In genomic region chr17:25951225-25951802, GRCm38 (mm10) we compare ENCODE assay signal across 9 mouse cellular contexts. TPM values are rescaled to one million over a fixed set of nuclear protein-coding genes. Genes with fewer than 3 reads are reported as not detected.
DNase-seq lines count a peak whose midpoint lies in the region; ATAC-seq and TF ChIP-seq lines count a peak whose summit lies in the region.
"Had no signal": no experiment of that assay in that cellular context is flagged by ENCODE, and none has a peak within 500 bp of the region (broad histone marks: within the 10 kb centered on the region; RNA-seq: fewer than 3 reads in every experiment).

No protein-coding gene starts in this region.

- no peaks in the 10 kb centered on the region for H3K36me3 ChIP-seq in E14TG2a.4 (ENCODE audit: insufficient read depth, low read length)
- H3K36me3 ChIP-seq in embryonic facial prominence, embryonic 15.5 days, result no peaks in the 10 kb centered on the region
- H3K36me3 ChIP-seq in limb, embryonic 10.5 days, result no peaks in the 10 kb centered on the region
- no peaks in the 10 kb centered on the region for H3K36me3 ChIP-seq in stomach, embryonic 14.5 days (ENCODE audit: control insufficient read depth, insufficient read depth, low read length)

- H3K9ac ChIP-seq in embryonic facial prominence, embryonic 15.5 days, result peak overlapping the region; percentile 10; the same call in 1 of the 2 replicates
- peak overlapping the region; percentile 14; the same call in 1 of the 2 replicates for H3K9ac ChIP-seq in stomach, embryonic 14.5 days (replicated peaks; ENCODE audit: low read depth, low read length)

- H3K4me3 ChIP-seq in gastrocnemius, adult 2 months, result peak overlapping the region; percentile 65
- peak overlapping the region; percentile 84 for H3K4me3 ChIP-seq in E14TG2a.4 (replicated peaks; ENCODE audit: low read length)
- H3K4me3 ChIP-seq in embryonic facial prominence, embryonic 15.5 days (replicated peaks), result peak overlapping the region; percentile 42
- peak overlapping the region; percentile 53 for H3K4me3 ChIP-seq in limb, embryonic 10.5 days
- peak overlapping the region; percentile 36 for H3K4me3 ChIP-seq in stomach, embryonic 14.5 days (ENCODE audit: low read depth, low read length)

- DNase-seq in gastrocnemius, adult 2 months, result peak; percentile 34
- no peak for DNase-seq in gastrocnemius, postnatal 4 days (ENCODE audit: low spot score in 2 of 2)
- no peak for DNase-seq in limb, embryonic 10.5 days (ENCODE audit: low spot score)
- no peak for DNase-seq in spleen, adult 12 weeks (ENCODE audit: low spot score)
- DNase-seq in layer of hippocampus, adult 18-20 months (ENCODE audit: low spot score in 2 of 2), result no peak

- H3K4me2 ChIP-seq in embryonic facial prominence, embryonic 15.5 days (replicated peaks), result peak overlapping the region; percentile 80
- H3K4me2 ChIP-seq in stomach, embryonic 14.5 days (replicated peaks; ENCODE audit: low read depth, low read length), result peak overlapping the region; percentile 71

- intact Hi-C loops in gastrocnemius, adult 2 months (cut with DNase I), result no loop called here

- H3K9me3 ChIP-seq in E14TG2a.4 (ENCODE audit: low read length), result no peaks in the 10 kb centered on the region
- H3K9me3 ChIP-seq in embryonic facial prominence, embryonic 15.5 days (replicated peaks), result no peaks in the 10 kb centered on the region
- no peaks in the 10 kb centered on the region for H3K9me3 ChIP-seq in limb, embryonic 10.5 days (replicated peaks)
- no peaks in the 10 kb centered on the region for H3K9me3 ChIP-seq in stomach, embryonic 14.5 days (ENCODE audit: control insufficient read depth, low read depth, low read length)

- no peak overlapping the region for H3K27ac ChIP-seq in gastrocnemius, adult 2 months
- no peak overlapping the region for H3K27ac ChIP-seq in embryonic facial prominence, embryonic 15.5 days (replicated peaks)
- peak overlapping the region; percentile 39 for H3K27ac ChIP-seq in limb, embryonic 10.5 days
- no peak overlapping the region for H3K27ac ChIP-seq in stomach, embryonic 14.5 days (ENCODE audit: low read length)

- peaks cover 52% of the 10 kb centered on the region for H3K27me3 ChIP-seq in E14TG2a.4 (ENCODE audit: insufficient read depth, low read length)
- peaks cover 43% of the 10 kb centered on the region for H3K27me3 ChIP-seq in embryonic facial prominence, embryonic 15.5 days
- H3K27me3 ChIP-seq in limb, embryonic 10.5 days (ENCODE audit: low read depth, poor library complexity, severe bottlenecking), result peaks cover 57% of the 10 kb centered on the region
- H3K27me3 ChIP-seq in stomach, embryonic 14.5 days (ENCODE audit: control insufficient read depth, insufficient read depth, low read length), result peaks cover 28% of the 10 kb centered on the region

- TF ChIP-seq CTCF in gastrocnemius, adult 2 months (IDR thresholded peaks at IDR 0.05), result no peak
- no peak for TF ChIP-seq CTCF in E14TG2a.4 (conservative IDR thresholded peaks at IDR 0.05; ENCODE audit: low read length)

- ATAC-seq in embryonic facial prominence, embryonic 15.5 days (ENCODE audit: insufficient number of reproducible peaks, low FRiP score, low TSS enrichment, low read depth), result no peak
- ATAC-seq in stomach, embryonic 14.5 days (ENCODE audit: insufficient number of reproducible peaks, insufficient read depth, low FRiP score, low read depth), result no peak; the same call in 1 of the 2 replicates

- peaks cover 14% of the 10 kb centered on the region for H3K4me1 ChIP-seq in E14TG2a.4 (replicated peaks; ENCODE audit: low read depth, low read length)
- H3K4me1 ChIP-seq in embryonic facial prominence, embryonic 15.5 days, result peaks cover 15% of the 10 kb centered on the region
- peaks cover 21% of the 10 kb centered on the region for H3K4me1 ChIP-seq in limb, embryonic 10.5 days
- peaks cover 8% of the 10 kb centered on the region; the same call in 1 of the 2 replicates for H3K4me1 ChIP-seq in stomach, embryonic 14.5 days (ENCODE audit: control insufficient read depth, insufficient read depth, low read length)

- WGBS in embryonic facial prominence, embryonic 15.5 days, result under 1% methylated on average over 33 of the region's 33 CpGs
- under 1% methylated on average over 33 of the region's 33 CpGs for WGBS in limb, embryonic 10.5 days
- WGBS in stomach, embryonic 14.5 days, result 1% methylated on average over 33 of the region's 33 CpGs

RNA-seq across cellular contexts. Expression of gene A930017K11Rik, which starts 1.1 kb away (rescaled TPM):
- not detected for total RNA-seq in gastrocnemius, adult 2 months (2021)
- total RNA-seq in gastrocnemius, postnatal 4 days (2021), result not detected
- polyA plus RNA-seq in embryonic facial prominence, embryonic 15.5 days (2015; fragmentation: Nextera tagmentation; extraction: Ambion mirVana), result 0.24 and 0.28 TPM in 2 replicates
- 0.08 and 0.20 TPM in 2 replicates for polyA plus RNA-seq in limb, embryonic 10.5 days (2016; fragmentation: Nextera tagmentation; extraction: Ambion mirVana)
- polyA plus RNA-seq in stomach, embryonic 14.5 days (2014; fragmentation: Nextera tagmentation; extraction: Ambion mirVana), result 0.32 and 0.41 TPM in 2 replicates
- under 1 TPM; 0.99 TPM for total RNA-seq in layer of hippocampus, adult 18-20 months (2021)
- total RNA-seq: heart, postnatal 10 days had no signal

RNA-seq across cellular contexts. Expression of gene Nhlrc4, which starts 6.6 kb away (rescaled TPM):
- not detected for total RNA-seq in gastrocnemius, adult 2 months (2021)
- not detected for total RNA-seq in gastrocnemius, postnatal 4 days (2021)
- polyA plus RNA-seq in embryonic facial prominence, embryonic 15.5 days (2015; fragmentation: Nextera tagmentation; extraction: Ambion mirVana), result 2.7 and 5.8 TPM in 2 replicates
- 0.10 and 0.18 TPM in 2 replicates for polyA plus RNA-seq in limb, embryonic 10.5 days (2016; fragmentation: Nextera tagmentation; extraction: Ambion mirVana)
- 0.72 TPM in 1 of 2 replicates, not detected in the other for polyA plus RNA-seq in stomach, embryonic 14.5 days (2014; fragmentation: Nextera tagmentation; extraction: Ambion mirVana)
- total RNA-seq in layer of hippocampus, adult 18-20 months (2021), result under 1 TPM; 0.32 to 0.36 TPM
- total RNA-seq: heart, postnatal 10 days had no signal

RNA-seq across cellular contexts. Expression of gene Pigq, which starts 6.6 kb away (rescaled TPM):
- total RNA-seq in gastrocnemius, adult 2 months (2021), result 10 to 100 TPM; 21.0 to 28.6 TPM
- total RNA-seq in gastrocnemius, postnatal 4 days (2021), result 10 to 100 TPM; 46.7 to 50.8 TPM
- 51.1 and 58.4 TPM in 2 replicates for polyA plus RNA-seq in embryonic facial prominence, embryonic 15.5 days (2015; fragmentation: Nextera tagmentation; extraction: Ambion mirVana)
- 65.2 and 72.1 TPM in 2 replicates for polyA plus RNA-seq in limb, embryonic 10.5 days (2016; fragmentation: Nextera tagmentation; extraction: Ambion mirVana)
- 59.4 and 59.7 TPM in 2 replicates for polyA plus RNA-seq in stomach, embryonic 14.5 days (2014; fragmentation: Nextera tagmentation; extraction: Ambion mirVana)
- 100 to 1,000 TPM; 108 to 113 TPM for total RNA-seq in layer of hippocampus, adult 18-20 months (2021)

RNA-seq across cellular contexts. Expression of gene Rab40c, which starts 31.8 kb away (rescaled TPM):
- 1 to 10 TPM; 8.1 to 9.5 TPM for total RNA-seq in gastrocnemius, adult 2 months (2021)
- 10 to 100 TPM; 15.1 to 17.2 TPM for total RNA-seq in gastrocnemius, postnatal 4 days (2021)
- 35.8 and 38.9 TPM in 2 replicates for polyA plus RNA-seq in embryonic facial prominence, embryonic 15.5 days (2015; fragmentation: Nextera tagmentation; extraction: Ambion mirVana)
- polyA plus RNA-seq in limb, embryonic 10.5 days (2016; fragmentation: Nextera tagmentation; extraction: Ambion mirVana), result 37.5 and 37.9 TPM in 2 replicates
- polyA plus RNA-seq in stomach, embryonic 14.5 days (2014; fragmentation: Nextera tagmentation; extraction: Ambion mirVana), result 17.0 and 17.2 TPM in 2 replicates
- 10 to 100 TPM; 49.4 to 54.7 TPM for total RNA-seq in layer of hippocampus, adult 18-20 months (2021)

RNA-seq across cellular contexts. Expression of gene Capn15, which starts 34.3 kb away (rescaled TPM):
- 1 to 10 TPM; 6.0 to 9.4 TPM for total RNA-seq in gastrocnemius, adult 2 months (2021)
- total RNA-seq in gastrocnemius, postnatal 4 days (2021), result 10 to 100 TPM; 14.2 to 14.5 TPM
- 24.5 and 29.8 TPM in 2 replicates for polyA plus RNA-seq in embryonic facial prominence, embryonic 15.5 days (2015; fragmentation: Nextera tagmentation; extraction: Ambion mirVana)
- polyA plus RNA-seq in limb, embryonic 10.5 days (2016; fragmentation: Nextera tagmentation; extraction: Ambion mirVana), result 38.7 and 38.9 TPM in 2 replicates
- 23.9 and 27.1 TPM in 2 replicates for polyA plus RNA-seq in stomach, embryonic 14.5 days (2014; fragmentation: Nextera tagmentation; extraction: Ambion mirVana)
- 10 to 100 TPM; 50.6 to 54.1 TPM for total RNA-seq in layer of hippocampus, adult 18-20 months (2021)
